Mouse (Mus musculus): ENCODE data around the gene Apol8.

Apol8 gene

DNA sequence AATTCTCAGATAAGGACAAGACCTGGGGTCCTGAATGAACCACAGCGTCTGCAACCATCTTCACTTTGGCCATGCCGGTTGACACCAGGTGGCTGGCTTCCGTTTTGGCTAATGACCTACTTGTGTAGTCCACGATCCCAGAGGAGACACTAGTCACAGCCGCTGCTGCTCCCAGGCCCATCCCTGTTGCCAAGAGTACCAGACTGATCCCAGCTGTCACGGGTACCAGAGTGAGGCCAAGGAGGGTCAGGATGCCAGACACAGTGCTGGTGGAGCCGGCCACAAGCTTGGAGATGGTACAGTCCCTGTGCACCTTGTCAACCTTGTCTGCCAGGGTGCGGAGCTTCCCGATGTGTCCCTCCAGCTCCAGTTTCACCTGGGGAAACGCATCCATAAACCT, 7.1 kb downstream of the Apol8 start:
- WGBS = 94% methylated on average over 10 of the region's 10 CpGs

GRCm38 (mm10) chr15:77748414-77748813, 8.4 kb downstream of the Apol8 start:
- WGBS = 97% methylated on average over 3 of the region's 3 CpGs

DNA sequence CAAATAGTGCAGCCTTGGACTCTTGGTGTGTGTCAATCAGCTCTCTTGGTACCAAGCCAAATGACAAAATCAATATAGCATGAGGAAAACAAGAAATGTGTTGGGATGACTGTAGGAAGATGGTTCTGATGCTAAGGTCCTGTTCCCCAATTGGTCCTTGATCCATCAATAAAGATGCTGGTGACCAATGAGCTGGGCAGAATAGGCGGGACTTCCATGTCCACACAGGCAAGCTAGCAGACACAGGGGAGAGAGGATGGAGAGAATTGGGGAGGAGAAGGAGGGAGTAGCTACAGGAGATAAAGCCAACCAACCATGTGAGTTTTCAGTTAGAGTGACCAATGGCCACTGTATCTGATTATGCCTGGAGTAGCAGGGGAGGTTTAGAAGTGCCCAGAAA, 10.5 kb downstream of the Apol8 start:
- 96% methylated on average over 1 of the region's 1 CpGs for WGBS

- WGBS = 66% methylated on average over 5 of the region's 5 CpGs
Observed at GRCm38 (mm10) chr15:77744632-77745031, 12.2 kb downstream of the Apol8 start.

- WGBS = 58% methylated on average over 6 of the region's 6 CpGs
Observed at GRCm38 (mm10) chr15:77741556-77741955, 15.2 kb downstream of the Apol8 start.

- 67% methylated on average over 9 of the region's 9 CpGs for WGBS
Observed at GRCm38 (mm10) chr15:77740511-77741297, 16.1 kb downstream of the Apol8 start.

DNA sequence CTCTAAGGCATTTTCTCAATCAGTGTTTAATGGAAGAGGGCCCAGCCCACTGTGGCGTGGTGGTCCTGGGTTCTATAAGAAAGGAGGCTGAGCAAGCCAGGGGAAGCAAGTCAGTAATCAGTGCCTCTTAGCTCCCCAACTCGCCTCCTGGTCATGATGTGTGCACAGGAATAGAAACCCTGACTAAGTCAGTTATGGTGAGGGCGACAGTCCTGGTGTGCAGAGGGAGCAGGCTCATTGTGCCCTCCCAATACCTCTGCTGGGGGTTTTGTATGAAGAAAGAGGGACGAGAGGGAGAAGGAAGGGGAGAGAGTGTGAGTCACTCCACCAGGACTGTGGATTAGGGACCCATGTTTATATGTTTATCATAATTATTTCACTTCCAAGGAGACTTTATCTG, 22.9 kb downstream of the Apol8 start:
- 66% methylated on average over 4 of the region's 4 CpGs for WGBS

- 50% methylated on average over 8 of the region's 8 CpGs for WGBS
Observed at GRCm38 (mm10) chr15:77733380-77733779, 23.4 kb downstream of the Apol8 start.

DNA sequence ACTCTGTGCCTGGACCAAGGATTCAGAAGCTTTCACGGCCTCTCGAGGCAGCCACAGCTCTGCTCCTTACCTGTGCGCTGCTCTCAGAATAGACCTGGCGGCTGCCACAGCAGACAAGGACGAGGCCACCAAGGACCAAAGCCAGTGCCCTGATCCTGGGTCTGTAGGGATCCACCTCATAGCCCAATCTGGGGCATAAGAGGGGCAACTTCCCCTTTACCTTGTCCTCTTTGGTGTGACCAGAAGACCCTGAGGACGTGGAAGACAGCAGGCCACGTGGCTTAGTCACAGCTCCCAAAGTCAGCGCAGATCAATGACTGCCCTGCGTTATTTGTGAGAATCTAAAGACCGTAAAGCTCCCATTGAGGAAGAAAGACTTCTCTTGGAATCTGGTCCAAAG, 24.0 kb downstream of the Apol8 start:
- 79% methylated on average over 10 of the region's 10 CpGs for WGBS

- WGBS = 96% methylated on average over 5 of the region's 5 CpGs
Observed at GRCm38 (mm10) chr15:77731605-77732004, 25.2 kb downstream of the Apol8 start.

GRCm38 (mm10) chr15:77728739-77729138, 28.1 kb downstream of the Apol8 start, which contains the start of gene Apol9b:
Gene Apol9b (plus strand): TSS chr15:77729039.
- 95% methylated on average over 2 of the region's 4 CpGs for WGBS

DNA sequence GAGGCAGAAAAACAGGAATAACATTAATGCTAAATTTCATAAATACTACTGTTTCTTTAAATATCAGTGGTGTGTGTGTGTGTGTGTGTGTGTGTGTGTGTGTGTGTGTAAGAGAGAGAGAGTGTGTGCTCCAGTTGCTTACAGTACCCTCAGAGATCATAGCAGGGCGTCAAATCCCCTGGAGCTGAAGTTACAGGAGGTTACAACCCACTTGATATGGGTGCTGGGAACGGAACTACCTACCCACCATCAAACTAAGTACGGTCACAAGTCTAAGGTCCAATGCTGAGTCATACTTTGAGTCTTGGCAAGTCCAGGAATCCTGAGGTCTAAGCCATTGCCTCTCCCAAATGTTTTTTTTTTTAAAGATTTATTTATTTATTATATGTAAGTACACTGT, 29.1 kb downstream of the Apol8 start:
- WGBS = 85% methylated on average over 3 of the region's 3 CpGs

DNA sequence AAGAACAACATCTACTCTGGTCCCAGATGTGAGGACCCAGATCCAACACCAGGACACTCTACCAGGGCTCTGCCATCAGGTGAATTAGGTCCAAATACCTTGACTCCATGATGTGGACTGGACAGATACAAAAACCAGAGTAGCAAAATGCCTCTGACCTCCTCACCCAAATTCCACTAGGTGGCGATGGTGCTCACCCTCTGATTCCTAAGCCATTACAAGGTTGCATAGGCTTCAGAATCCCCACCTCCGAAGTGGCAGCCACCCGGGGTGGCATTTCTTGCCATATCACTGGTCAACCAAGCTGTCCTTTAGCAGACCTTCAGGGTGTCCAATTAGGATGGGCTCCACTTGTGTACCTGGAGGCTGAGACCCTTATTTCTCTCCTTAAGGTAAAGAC, 29.7 kb downstream of the Apol8 start:
- WGBS = 6% methylated on average over 3 of the region's 3 CpGs

- 73% methylated on average over 6 of the region's 6 CpGs for WGBS
Observed at GRCm38 (mm10) chr15:77725393-77726020, 31.3 kb downstream of the Apol8 start.

GRCm38 (mm10) chr15:77724208-77724911, 32.4 kb downstream of the Apol8 start:
- 26% methylated on average over 2 of the region's 10 CpGs for WGBS

DNA sequence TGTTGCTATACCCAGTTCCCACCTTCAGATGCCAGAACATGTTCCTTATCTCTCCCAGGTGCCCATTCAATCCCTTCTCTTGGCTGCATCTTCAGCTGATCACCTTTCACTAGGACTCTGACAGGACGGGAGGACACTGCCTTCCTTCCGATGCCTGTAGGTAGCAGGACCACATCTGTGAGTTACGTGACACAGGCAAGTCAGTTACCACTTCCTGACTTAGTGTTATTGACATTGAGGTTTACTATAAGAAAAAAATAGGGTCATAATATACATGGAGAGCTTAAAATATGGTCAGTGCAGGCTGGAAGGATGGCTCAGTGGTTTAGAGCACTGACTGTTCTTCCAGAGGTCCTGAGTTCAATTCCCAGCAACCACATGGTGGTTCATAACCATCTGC, 35.3 kb downstream of the Apol8 start:
- WGBS = no CpG with 5 or more reads among the region's 3 CpGs

GRCm38 (mm10) chr15:77718240-77718639, 38.6 kb downstream of the Apol8 start:
- 42% methylated on average over 6 of the region's 6 CpGs for whole genome bisulfite sequencing

DNA sequence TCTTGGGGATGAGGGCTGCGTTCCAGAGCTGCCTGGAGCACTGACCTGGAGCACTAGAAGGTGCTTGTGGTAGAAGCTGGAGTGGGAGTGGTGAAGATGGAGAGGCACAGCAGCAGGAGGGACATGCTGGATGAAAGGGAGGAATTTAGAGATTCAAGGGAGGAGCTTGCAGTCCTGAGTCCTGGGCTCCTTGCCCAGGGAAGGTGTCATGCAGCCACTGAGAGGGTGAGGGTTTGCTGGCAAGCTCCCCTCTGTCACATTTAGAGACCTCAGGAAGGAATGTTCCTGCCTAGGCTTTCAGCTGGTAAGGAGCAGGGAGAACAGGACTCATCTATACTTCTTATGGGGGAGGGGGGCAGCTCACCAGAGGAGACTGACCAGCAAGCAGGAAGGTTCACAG, 47.9 kb downstream of the Apol8 start:
- WGBS = 100% methylated on average over 1 of the region's 1 CpGs

DNA sequence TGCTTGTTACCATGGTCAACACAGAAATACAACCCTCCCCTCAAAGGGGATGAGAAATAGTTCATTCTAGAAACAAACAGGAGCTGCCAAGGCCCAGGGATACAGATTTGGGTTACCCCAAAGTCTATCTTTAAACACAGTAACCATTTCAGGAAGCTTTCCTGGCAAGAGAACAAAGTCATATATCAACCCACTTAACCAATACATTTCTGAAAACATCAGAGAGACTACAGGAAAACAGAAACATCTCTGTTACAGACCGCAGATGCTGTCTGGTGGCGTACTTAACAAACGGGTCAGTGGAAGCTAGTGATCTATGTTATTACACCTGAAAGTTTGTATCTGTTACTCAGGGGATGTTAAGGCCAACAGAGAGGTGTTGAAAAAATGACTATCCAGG, 51.5 kb downstream of the Apol8 start:
- WGBS = 88% methylated on average over 3 of the region's 3 CpGs

DNA sequence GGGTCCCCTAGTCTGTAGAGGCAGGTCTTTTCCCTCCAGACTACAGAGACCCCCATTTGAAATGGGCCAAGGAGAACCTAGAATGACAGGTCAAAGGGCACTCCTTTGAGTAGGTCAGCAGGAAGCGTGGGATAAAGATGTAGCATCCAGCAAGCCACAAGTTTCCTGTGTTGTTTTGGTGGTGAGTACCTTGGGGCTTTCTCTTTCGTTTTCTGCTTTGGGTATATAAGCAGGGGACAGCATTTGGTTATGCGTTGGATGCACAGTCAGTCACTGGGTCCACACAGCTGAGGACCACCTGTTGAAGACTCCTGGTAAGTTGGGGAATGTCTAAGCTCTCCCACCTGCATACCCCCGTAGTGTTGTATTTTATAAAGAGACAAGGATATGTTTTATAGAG, 58.1 kb downstream of the Apol8 start, which contains the start of gene Apol7e:
Gene Apol7e (plus strand): TSS at position 202 of the 400 bp plus-strand sequence.
- 82% methylated on average over 4 of the region's 4 CpGs for WGBS
